Mouse (Mus musculus): ENCODE data around the gene Pex11b. TPM values are rescaled to one million over a fixed set of nuclear protein-coding genes. Genes with fewer than 3 reads are reported as not detected.

Pex11b gene
- 13.1 TPM for polyA plus RNA-seq (2014; fragmentation: Illumina TruSeq; extraction: RNeasy Lipid Tissue Mini Kit (QIAGEN cat#74804); ENCODE audit: low read depth, low replicate concordance)

GRCm38 (mm10) chr3:96634928-96635879 is at the start of gene Pex11b, which contains the start of gene Gm42957:
Pex11b (plus strand) TSS chr3:96635376.
Gm42957 (plus strand) TSS chr3:96635474.

DNA sequence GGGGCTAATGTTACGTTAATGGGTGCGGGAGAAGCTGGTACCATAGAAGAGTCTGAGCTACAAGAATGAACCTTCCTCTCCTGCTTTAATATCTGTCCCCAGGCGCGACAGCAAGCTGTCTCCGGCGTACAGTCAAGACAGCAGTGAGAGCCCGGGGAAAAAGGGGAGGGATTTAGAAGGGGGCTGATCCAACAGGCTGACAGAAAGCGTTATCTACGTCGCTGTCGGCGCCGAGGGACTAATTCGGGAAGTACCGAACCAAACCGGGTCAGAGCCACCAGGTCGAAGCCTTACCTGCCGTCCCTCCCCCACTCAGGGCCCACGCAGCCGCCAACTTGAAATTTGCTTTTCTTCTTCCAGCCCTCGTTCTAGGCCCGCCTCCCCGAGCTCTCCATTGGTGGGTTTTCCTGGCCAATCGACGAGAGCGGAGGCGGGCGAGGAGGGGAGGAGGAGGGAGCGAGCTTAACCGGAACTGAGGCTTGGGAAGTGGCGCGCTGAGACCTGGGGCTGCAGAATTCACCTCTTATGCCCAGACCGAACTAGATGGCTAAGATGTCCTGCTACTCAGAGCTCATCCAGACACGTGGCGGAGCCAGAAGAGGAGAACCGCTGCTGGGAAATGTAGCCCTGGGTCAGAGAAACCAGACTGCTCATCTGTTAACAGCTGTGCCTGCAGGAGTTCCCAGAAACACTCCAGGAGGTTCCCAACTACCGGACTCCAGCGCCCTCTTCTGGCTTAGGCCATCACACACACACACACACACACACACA is 41.2 kb upstream of the Pex11b start, which contains the start of gene Polr3gl:
Polr3gl (minus strand) TSS at position 392 of the 771 bp plus-strand sequence.

GRCm38 (mm10) chr3:96596228-96596707 is 38.9 kb upstream of the Pex11b start, which contains the start of gene Ankrd34a:
Ankrd34a (plus strand) TSS chr3:96596636.

GRCm38 (mm10) chr3:96600639-96601250 is 34.4 kb upstream of the Pex11b start, which contains the start of gene Lix1l:
Lix1l (plus strand) TSS chr3:96601149.

GRCm38 (mm10) chr3:96629729-96630600 is 5.2 kb upstream of the Pex11b start, which contains the start of gene Rbm8a:
Rbm8a (plus strand) TSS chr3:96629933.

DNA sequence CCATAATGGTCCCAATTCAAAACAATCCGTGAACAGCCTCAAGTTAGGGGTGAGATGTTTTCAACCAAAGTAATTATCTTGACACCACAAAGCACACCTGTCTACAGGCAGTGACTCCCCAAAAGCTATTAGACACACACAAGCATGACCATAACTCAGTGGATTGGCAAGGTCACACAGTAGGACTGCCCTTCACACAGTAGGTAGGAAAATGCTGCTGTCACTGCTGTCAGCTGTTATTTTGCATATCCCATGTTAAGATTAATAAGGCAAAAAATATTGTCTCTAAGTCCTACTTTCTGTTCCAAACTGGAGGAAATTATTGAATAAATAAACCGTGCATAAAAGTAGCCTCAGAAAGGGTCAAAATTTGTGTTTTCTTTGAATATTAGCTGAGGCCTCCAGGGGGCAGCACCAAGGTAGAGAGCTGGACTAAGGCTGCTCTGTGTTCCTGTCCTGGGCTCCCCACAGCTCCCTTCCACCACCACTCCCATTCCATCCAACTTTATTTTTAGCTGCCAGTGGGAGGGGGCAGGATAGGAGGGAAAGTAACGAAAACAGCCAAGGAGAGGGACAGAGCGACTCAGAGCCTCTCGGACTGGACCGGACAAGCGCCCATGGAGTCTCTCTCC is 10.0 kb downstream of the Pex11b start, which contains the start of gene Itga10:
Itga10 (plus strand) TSS at position 567 of the 632 bp plus-strand sequence.

GRCm38 (mm10) chr3:96669727-96670468 is 34.7 kb downstream of the Pex11b start, which contains the start of gene Ankrd35:
Ankrd35 (plus strand) TSS chr3:96670131.

Other genes with a start within 250 kb of the Pex11b start
- not detected for gene BC107364, start 183.1 kb upstream of the Pex11b start, polyA plus RNA-seq (2014; fragmentation: Illumina TruSeq; extraction: RNeasy Lipid Tissue Mini Kit (QIAGEN cat#74804); ENCODE audit: low read depth, low replicate concordance)
- not detected for gene Hfe2, start 110.2 kb upstream of the Pex11b start, polyA plus RNA-seq (2014; fragmentation: Illumina TruSeq; extraction: RNeasy Lipid Tissue Mini Kit (QIAGEN cat#74804); ENCODE audit: low read depth, low replicate concordance)
- gene Txnip, start 77.4 kb upstream of the Pex11b start, polyA plus RNA-seq (2014; fragmentation: Illumina TruSeq; extraction: RNeasy Lipid Tissue Mini Kit (QIAGEN cat#74804); ENCODE audit: low read depth, low replicate concordance) = 762 TPM
- gene Gm16253, start 58.4 kb upstream of the Pex11b start, polyA plus RNA-seq (2014; fragmentation: Illumina TruSeq; extraction: RNeasy Lipid Tissue Mini Kit (QIAGEN cat#74804); ENCODE audit: low read depth, low replicate concordance) = not detected
- gene Polr3gl, start 41.2 kb upstream of the Pex11b start, polyA plus RNA-seq (2014; fragmentation: Illumina TruSeq; extraction: RNeasy Lipid Tissue Mini Kit (QIAGEN cat#74804); ENCODE audit: low read depth, low replicate concordance) = 65.4 TPM
- not detected for gene Ankrd34a, start 38.7 kb upstream of the Pex11b start, polyA plus RNA-seq (2014; fragmentation: Illumina TruSeq; extraction: RNeasy Lipid Tissue Mini Kit (QIAGEN cat#74804); ENCODE audit: low read depth, low replicate concordance)
- gene Lix1l, start 34.2 kb upstream of the Pex11b start, polyA plus RNA-seq (2014; fragmentation: Illumina TruSeq; extraction: RNeasy Lipid Tissue Mini Kit (QIAGEN cat#74804); ENCODE audit: low read depth, low replicate concordance) = 15.5 TPM
- 30.9 TPM for gene Rbm8a, start 5.4 kb upstream of the Pex11b start, polyA plus RNA-seq (2014; fragmentation: Illumina TruSeq; extraction: RNeasy Lipid Tissue Mini Kit (QIAGEN cat#74804); ENCODE audit: low read depth, low replicate concordance)
- gene Gm42957, start 98 bp downstream of the Pex11b start, polyA plus RNA-seq (2014; fragmentation: Illumina TruSeq; extraction: RNeasy Lipid Tissue Mini Kit (QIAGEN cat#74804); ENCODE audit: low read depth, low replicate concordance) = 0.13 TPM
- gene Itga10, start 10.2 kb downstream of the Pex11b start, polyA plus RNA-seq (2014; fragmentation: Illumina TruSeq; extraction: RNeasy Lipid Tissue Mini Kit (QIAGEN cat#74804); ENCODE audit: low read depth, low replicate concordance) = 0.28 TPM
- gene Ankrd35, start 34.8 kb downstream of the Pex11b start, polyA plus RNA-seq (2014; fragmentation: Illumina TruSeq; extraction: RNeasy Lipid Tissue Mini Kit (QIAGEN cat#74804); ENCODE audit: low read depth, low replicate concordance) = 0.47 TPM
- 4.9 TPM for gene Pias3, start 61.0 kb downstream of the Pex11b start, polyA plus RNA-seq (2014; fragmentation: Illumina TruSeq; extraction: RNeasy Lipid Tissue Mini Kit (QIAGEN cat#74804); ENCODE audit: low read depth, low replicate concordance)
- gene Nudt17, start 73.2 kb downstream of the Pex11b start, polyA plus RNA-seq (2014; fragmentation: Illumina TruSeq; extraction: RNeasy Lipid Tissue Mini Kit (QIAGEN cat#74804); ENCODE audit: low read depth, low replicate concordance) = not detected
- gene Polr3c, start 92.3 kb downstream of the Pex11b start, polyA plus RNA-seq (2014; fragmentation: Illumina TruSeq; extraction: RNeasy Lipid Tissue Mini Kit (QIAGEN cat#74804); ENCODE audit: low read depth, low replicate concordance) = 28.5 TPM
- gene Rnf115, start 92.3 kb downstream of the Pex11b start, polyA plus RNA-seq (2014; fragmentation: Illumina TruSeq; extraction: RNeasy Lipid Tissue Mini Kit (QIAGEN cat#74804); ENCODE audit: low read depth, low replicate concordance) = 137 TPM
- gene Pdzk1, start 193.9 kb downstream of the Pex11b start, polyA plus RNA-seq (2014; fragmentation: Illumina TruSeq; extraction: RNeasy Lipid Tissue Mini Kit (QIAGEN cat#74804); ENCODE audit: low read depth, low replicate concordance) = not detected
- gene Cd160, start 194.0 kb downstream of the Pex11b start, polyA plus RNA-seq (2014; fragmentation: Illumina TruSeq; extraction: RNeasy Lipid Tissue Mini Kit (QIAGEN cat#74804); ENCODE audit: low read depth, low replicate concordance) = 0.63 TPM